Mouse (Mus musculus) brown adipose tissue, adult 24 weeks (tissue): ENCODE measurements around the gene Milr1. TPM values are rescaled to one million over a fixed set of nuclear protein-coding genes. Genes with fewer than 3 reads are reported as not detected.
A peak's percentile ranks its signal among the peaks of the same experiment; 100 is the strongest.
"Not testable (repeated sequence)": the region's sequence is repeated elsewhere in the genome, so short reads cannot be mapped to it uniquely, and the experiment has no call there.

Experiments used
- H3K27ac ChIP-seq: fragments of 200-500 bp; replicated peaks from 2 replicates; pipeline ENCODE4 v1.5.1; 2012; ENCODE audit warnings: low read depth, mild to moderate bottlenecking, low read length
- H3K4me1 ChIP-seq: fragments of 200-500 bp; 2 replicates; pipeline ENCODE4 v1.6.1; 2012; ENCODE audit warnings: low read length, mixed read lengths; ENCODE audit not compliant: control insufficient read depth, insufficient read depth, insufficient read length
- H3K4me3 ChIP-seq: fragments of 200-500 bp; 2 replicates; pipeline ENCODE4 v1.5.1; 2012; ENCODE audit warnings: low read depth, mild to moderate bottlenecking, low read length, moderate library complexity; ENCODE audit not compliant: insufficient read depth
- polyA plus RNA-seq: library from polyadenylated mRNA; stranded (reverse); fragments of >200 nt; gene quantifications from 2 replicates; pipeline ENCODE4 v1.2.4, GENCODE M21; 2012; ENCODE audit not compliant: missing spikeins, insufficient read depth, insufficient read length

Gene Milr1
- polyA plus RNA-seq, 1 experiment, result 0.95 TPM

DNA sequence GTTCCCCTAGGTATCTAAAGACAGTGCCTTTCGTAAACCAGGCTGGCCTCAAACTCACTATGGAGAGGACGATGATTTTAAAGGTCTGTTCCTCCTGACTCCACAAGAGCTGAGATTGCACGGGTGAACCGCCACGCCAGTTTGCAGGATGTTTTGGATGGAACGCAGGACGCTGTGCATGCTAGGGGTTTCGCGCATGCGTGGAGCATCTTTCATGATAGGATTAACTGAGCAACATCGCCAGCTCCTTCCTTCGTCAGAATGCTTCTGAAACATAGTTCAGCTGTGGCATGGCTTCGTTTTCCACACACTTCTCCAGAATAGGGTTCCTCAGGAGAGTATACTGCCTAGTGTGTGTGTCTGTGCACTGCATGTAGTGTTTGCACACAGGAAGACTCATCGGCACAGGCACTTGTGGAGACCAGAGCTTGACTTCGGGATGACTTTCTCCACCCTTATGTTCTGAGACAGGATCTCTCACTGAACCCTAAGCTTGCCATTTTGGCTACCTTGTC lies 27.4 kb upstream of the Milr1 start:
- Histone ChIP-seq H3K4me1 (peaks cover 5% of the 10 kb centered on the region), H3K4me3 (no peak overlapping the region), H3K27ac (no peak overlapping the region)

DNA sequence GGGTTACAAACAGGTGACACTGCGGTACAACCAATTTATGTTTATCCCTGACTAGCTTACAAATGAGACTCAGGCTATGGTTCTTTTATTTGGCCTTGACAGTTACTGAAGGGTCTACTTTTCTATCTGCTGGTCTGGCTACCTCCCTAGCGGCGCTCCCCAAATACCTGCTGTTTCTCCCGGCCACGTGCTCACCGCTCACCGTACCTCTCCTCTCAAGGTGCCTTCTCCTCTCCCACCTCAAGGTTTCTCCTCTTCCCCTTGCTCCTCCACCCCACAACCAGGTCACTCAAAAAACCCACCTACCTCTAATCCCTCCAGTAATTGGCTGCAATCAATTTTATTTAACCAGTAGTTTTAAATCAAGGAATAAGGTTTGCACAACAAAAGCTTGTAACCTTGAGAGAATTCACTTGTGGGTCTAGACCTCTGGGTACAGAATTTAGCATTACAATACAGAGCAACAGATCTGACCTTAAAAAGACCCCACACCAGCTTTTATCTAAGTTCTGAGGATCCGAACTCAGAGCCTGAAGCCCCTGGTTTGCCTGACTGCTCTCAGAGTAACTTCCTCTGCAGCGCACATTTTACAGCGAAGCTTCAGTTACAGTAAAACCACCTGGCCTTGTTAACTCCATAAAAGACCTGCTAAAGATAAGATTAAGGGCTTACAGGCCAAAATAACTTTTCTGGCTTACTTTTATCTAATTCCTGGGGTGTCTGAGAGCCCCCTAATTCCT lies 26.7 kb upstream of the Milr1 start:
- Histone ChIP-seq H3K27ac (no peak overlapping the region), H3K4me1 (peaks cover 5% of the 10 kb centered on the region), H3K4me3 (no peak overlapping the region)

DNA sequence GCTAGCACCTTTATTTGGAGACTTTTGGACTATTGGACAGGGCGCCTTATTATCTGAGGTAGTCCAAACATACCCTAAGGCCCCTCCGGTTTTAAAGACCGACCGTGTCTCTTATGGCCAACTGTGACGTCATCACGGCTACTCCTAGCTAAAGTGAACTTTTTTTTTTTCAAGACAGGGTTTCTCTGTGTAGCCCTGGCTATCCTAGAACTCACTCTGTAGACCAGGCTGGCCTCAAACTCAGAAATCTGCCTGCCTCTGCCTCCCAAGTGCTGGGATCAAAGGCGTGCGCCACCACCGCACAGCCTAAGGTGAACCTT lies 26.1 kb upstream of the Milr1 start:
- not testable (repeated sequence) for H3K27ac ChIP-seq, H3K4me3 ChIP-seq, H3K4me1 ChIP-seq

DNA sequence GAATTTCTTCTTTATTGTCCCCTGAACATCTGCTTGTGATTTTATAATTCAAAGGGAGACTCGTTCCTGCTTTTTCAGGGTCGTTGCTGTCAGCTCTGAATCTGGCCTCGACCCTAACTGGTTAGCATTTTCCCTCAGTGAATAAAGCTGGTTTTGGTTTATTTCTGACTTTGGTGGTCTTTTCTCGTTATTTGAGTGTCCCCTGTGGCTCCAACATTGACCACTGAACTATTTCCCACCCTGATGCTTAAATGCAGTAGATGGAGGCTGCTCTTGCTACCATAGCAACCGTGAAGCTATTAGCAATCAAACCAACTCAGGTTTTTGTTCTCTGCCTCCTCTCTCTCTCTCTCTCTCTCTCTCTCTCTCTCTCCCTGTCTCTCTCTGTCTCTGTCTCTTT lies 23.1 kb upstream of the Milr1 start:
- Histone ChIP-seq H3K4me1 (peaks cover 3% of the 10 kb centered on the region; the same call in 1 of the 2 replicates), H3K4me3 (no peak overlapping the region), H3K27ac (0 out of 2 replicates have a peak overlapping the region, but pooled peaks have one; percentile 23)

DNA sequence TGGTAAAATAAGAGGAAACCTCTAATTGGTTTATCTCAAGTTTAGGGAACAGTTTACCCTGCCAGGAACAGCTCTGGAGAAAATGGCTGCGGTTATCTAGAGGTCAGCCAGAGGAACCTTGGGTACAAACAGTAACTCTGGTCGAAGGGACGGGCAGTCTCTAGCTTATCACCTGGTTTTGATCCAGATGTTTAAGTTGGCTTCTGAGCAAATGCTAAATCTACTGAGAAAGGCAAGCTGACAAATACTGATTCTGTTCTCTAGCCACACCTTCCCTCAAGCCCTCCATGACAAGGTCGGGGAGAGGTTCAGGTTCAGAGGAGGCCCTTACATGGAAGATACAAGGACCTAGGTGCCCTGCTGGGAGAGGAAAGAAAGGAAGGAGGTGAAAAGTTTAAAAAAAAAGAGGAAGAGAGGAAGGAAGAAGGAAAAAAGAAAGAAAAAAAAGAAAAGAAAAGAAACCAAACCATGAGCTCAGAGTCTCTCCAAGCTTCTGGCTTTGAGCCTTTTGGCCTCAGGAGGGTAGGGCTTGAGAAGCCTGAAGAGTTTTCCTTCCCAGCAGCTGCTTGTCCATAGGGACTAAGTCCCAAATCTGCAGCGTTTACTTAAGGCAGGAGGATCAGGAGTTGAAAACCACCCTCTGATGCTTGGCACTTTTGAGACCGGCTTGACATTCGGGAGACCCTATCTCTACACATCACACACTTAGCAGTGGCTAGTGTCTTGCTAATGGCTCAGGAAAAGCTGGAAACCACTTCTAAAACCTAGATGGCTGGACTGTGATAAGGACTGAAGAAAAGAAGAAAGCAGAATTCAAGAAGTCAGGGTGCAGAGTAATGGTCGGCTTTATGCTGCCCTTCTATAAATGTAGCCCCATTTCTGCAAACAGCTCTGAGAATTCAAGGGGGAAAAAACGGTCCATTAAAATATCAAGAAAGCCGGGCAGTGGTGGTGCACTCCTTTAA lies 22.3 kb upstream of the Milr1 start:
- H3K27ac ChIP-seq, result peak overlapping the region; percentile 37; the same call in 1 of the 2 replicates
- no peak overlapping the region for H3K4me3 ChIP-seq
- peaks cover 3% of the 10 kb centered on the region; the same call in 1 of the 2 replicates for H3K4me1 ChIP-seq

DNA sequence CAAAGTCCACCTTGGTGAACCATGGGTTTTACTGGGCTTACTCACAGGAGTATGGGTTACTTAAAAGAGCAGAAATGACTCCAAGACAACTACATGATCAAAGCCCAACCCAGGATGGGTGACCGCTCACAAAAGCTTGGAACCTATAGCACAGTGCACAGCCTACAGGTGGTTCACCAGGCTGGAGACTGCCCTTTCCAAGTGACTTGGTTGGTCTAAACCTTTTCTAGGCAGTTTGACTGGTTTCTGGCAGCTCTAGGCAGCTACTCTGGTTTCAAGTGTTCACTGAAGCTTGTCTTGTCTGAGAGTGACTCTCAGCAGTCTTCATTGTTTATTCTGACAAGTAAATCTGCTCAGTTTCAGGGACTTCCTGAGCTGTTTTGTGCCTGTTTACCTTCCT lies 21.4 kb upstream of the Milr1 start:
- peaks cover 3% of the 10 kb centered on the region; the same call in 1 of the 2 replicates for H3K4me1 ChIP-seq

DNA sequence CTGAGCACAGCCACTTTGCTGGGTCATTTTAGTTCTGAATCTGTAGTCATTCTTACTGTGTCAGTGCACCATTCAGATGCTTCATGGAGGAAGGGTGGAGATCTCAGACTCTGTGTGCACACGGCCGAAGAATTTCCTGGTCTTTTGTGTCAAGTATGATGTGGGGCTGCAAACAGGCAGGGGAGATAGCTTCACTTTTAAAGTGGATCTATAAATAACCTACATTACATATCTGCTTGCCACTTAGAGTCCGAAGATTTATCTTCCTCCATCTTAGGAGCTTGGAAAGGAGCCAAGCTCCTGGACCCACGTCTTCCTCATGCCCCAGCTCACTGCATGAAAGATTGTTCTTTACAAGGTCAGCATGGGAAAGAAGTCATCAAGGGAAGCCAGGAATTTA lies 20.3 kb upstream of the Milr1 start:
- Histone ChIP-seq H3K4me3 (no peak overlapping the region), H3K4me1 (peaks cover 3% of the 10 kb centered on the region; the same call in 1 of the 2 replicates), H3K27ac (peak overlapping the region; percentile 92)

More for the DNA sequence above, 21.4 kb upstream of the Milr1 start:
- Histone ChIP-seq H3K27ac (peak overlapping the region; percentile 85), H3K4me3 (no peak overlapping the region)

DNA sequence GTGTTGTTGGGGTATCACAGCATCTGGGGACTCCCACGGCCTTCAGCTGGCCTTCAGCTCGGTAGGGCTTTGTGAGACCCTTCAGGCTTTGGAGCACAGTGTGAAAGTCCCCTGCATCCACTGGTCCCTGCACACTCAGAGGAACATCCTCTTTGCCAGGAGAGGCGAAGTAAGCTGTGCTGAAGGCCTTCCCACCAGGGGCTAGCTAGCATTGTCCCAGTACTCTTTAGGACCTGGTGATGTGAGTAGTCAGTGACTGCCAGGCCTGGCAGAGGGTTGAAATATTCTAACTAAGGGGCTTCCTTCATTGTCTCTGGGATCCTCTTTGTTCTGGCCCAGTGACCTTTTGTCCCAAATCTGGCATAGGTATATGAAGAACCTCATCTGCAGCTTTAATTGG lies 14.4 kb upstream of the Milr1 start:
- peaks cover 11% of the 10 kb centered on the region for H3K4me1 ChIP-seq
- no peak overlapping the region for H3K4me3 ChIP-seq
- H3K27ac ChIP-seq, result peak overlapping the region; percentile 88

DNA sequence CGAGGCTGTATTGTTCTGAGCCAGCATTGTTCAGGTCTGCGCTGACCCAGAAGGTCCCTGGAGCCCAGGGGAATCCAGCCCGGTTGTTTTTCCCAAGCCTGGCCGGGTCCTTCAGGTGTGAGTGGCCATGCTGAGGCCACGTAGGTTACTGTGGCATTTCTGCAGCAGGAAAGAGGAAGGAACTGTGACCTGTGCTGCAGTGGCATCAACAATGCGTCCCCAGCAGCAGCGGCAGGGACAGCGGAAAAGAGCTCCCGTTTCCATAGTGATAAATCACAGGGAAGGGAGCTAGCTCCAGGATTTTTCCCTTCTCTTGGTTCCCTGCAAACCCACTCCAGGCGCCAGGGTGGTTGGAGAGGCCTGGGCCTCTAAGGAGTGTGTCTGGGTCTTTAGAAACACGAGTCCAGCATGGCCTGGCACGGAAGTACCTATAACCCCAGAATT lies 13.8 kb upstream of the Milr1 start:
- Histone ChIP-seq H3K4me1 (peaks cover 11% of the 10 kb centered on the region), H3K4me3 (no peak overlapping the region), H3K27ac (peak overlapping the region; percentile 88)

DNA sequence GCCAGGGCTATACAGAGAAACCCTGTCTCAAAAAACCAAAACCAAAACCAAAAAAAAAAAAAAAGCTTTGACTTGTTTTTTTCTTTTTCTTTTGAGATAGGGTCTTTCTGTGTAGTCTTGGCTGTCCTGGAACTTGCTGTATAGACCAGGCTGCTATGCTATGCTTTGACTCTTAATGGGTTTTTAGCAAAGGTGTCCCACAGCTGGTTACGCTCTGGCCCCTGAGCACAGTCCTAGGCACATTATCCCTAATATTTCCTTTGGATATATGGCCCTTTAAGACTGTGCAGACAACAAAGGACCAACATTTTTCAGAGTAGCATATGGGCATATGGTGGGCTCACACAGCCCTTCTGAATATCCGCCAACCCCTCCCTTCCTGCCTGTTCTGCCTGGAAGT lies 11.9 kb upstream of the Milr1 start:
- peaks cover 11% of the 10 kb centered on the region for H3K4me1 ChIP-seq
- H3K27ac ChIP-seq, result peak overlapping the region; percentile 61
- H3K4me3 ChIP-seq, result no peak overlapping the region

DNA sequence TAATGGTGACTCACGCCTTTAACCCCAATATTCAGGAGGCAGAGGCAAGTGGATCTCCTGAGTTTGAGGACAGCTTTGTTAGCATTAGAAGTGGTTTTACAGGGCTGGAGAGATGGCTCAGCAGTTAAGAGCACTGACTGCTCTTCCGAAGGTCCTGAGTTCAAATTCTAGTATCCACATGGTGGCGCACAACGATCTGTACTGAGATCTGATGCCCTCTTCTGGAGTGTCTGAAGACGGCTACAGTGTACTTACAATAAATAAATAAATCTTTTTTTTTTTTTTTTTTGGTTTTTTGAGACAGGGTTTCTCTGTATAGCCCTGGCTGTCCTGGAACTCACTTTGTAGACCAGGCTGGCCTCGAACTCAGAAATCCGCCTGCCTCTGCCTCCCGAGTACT lies 10.3 kb upstream of the Milr1 start:
- not testable (repeated sequence) for H3K4me3 ChIP-seq, H3K27ac ChIP-seq
- peaks cover 11% of the 10 kb centered on the region for H3K4me1 ChIP-seq

DNA sequence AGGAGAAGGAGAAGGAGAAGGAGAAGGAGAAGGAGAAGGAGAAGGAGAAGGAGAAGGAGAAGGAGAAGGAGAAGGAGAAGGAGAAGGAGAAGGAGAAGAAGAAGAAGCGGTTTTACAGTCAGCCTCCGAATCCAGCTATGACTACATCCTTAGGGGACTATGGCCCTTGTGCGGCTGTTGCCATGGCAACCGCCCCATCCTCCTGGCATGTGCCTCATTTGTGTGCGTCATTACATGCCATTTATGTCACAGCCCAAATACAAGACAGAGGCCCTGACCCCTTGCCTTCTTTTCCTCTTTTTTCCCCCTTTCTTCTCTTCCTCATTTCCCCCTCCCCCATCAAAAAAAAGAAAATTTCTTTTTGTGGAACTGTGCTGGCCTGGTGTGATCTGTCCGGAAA lies 9.8 kb upstream of the Milr1 start:
- Histone ChIP-seq H3K27ac (no peak overlapping the region), H3K4me1 (peaks cover 7% of the 10 kb centered on the region), H3K4me3 (no peak overlapping the region)

DNA sequence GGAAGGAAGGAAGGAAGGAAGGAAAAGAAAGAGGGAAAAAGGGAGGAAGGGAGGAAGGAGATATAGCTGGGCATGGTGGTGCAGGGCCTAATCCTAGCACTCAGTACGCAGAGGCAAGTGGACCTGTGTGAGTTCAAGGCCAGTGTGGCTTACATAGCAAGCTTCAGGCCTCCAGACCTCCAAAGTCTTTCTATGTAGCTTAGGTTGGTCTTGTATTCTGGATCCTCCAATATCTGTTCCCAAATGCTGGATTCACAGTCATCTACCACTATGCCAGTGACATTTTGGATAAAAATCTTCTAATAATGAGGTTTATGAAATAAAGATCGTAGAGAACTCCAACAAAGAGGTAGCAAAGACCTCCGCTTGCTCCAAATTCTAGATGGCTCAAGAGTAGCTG lies 9.2 kb upstream of the Milr1 start:
- Histone ChIP-seq H3K27ac (peak overlapping the region; percentile 17; the same call in 1 of the 2 replicates), H3K4me1 (peaks cover 7% of the 10 kb centered on the region; the same call in 1 of the 2 replicates), H3K4me3 (no peak overlapping the region)

DNA sequence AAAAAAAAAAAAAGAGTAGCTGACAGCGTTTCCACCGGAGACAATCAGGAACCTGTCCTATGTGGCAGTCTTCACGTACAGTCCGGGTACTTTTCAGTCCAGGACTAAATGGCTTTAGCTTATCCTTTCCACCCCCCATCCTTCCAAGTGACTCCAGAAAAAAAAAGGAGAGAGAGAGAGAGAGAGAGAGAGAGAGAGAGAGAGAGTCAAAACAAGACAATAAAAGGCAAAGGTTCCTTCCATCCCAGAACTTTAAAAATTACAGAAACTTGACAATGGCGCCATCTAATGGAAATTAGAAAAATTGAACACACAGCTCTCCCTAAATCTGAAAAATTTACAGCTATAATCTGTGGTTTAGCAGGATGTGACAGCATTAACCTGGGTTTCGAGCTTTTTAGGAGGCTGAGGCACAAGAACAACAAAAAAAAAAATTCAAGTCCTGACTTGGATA lies 8.6 kb upstream of the Milr1 start:
- Histone ChIP-seq H3K4me1 (peaks cover 7% of the 10 kb centered on the region; the same call in 1 of the 2 replicates), H3K4me3 (no peak overlapping the region), H3K27ac (no peak overlapping the region)

DNA sequence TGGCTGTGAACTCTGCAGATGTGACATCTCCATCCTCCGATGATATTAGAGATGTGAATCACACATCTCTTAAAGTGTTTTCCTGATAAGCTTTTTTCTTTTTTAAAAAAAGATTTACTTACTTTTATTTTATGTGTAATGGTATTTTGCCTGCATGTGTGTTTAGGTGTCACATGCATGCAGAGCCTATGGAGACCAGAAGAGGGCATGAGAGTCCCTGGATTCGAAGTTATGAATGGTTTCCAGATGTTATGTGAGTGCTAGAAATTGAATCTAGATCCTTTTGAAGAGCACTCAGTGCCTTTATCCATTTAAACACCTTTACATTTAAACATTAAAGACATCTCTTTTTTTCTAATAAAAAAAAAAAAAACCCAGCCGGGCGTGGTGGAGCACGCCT lies 6.1 kb upstream of the Milr1 start:
- no peak overlapping the region for H3K27ac ChIP-seq
- H3K4me3 ChIP-seq, result no peak overlapping the region

More for the DNA sequence above, 6.1 kb upstream of the Milr1 start:
- H3K4me1 ChIP-seq, result peaks cover 4% of the 10 kb centered on the region; the same call in 1 of the 2 replicates
